ENCODE assay signal across 20 mouse cellular contexts in genomic region chr6:114035704-114036103, GRCm38 (mm10). TPM values are rescaled to one million over a fixed set of nuclear protein-coding genes. Genes with fewer than 3 reads are reported as not detected.
DNase-seq lines count a peak whose midpoint lies in the region; ATAC-seq and TF ChIP-seq lines count a peak whose summit lies in the region.
"Had no signal": no experiment of that assay in that cellular context is flagged by ENCODE, and none has a peak within 500 bp of the region (broad histone marks: within the 10 kb centered on the region; RNA-seq: fewer than 3 reads in every experiment).

No protein-coding gene starts in this region.

- H3K27me3 ChIP-seq in hindbrain, embryonic 16.5 days (replicated peaks; ENCODE audit: control insufficient read depth, insufficient read depth, low read length) = no peaks in the 10 kb centered on the region
- H3K27me3 ChIP-seq: forebrain, embryonic 15.5 days had no signal

- H3K27ac ChIP-seq in layer of hippocampus, adult 2 months = peak overlapping the region; percentile 43
- H3K27ac ChIP-seq in hindbrain, embryonic 16.5 days (ENCODE audit: low read depth, low read length) = no peak overlapping the region
- H3K27ac ChIP-seq: embryonic facial prominence, embryonic 12.5 days; forebrain, embryonic 15.5 days; heart, embryonic 10.5 days; hindbrain, embryonic 12.5 days; hindbrain, postnatal 0 days had no signal

- no peaks in the 10 kb centered on the region for H3K9me3 ChIP-seq in hindbrain, embryonic 16.5 days (ENCODE audit: control insufficient read depth, low read length)
- H3K9me3 ChIP-seq: embryonic facial prominence, embryonic 12.5 days; forebrain, embryonic 15.5 days; heart, embryonic 10.5 days; hindbrain, embryonic 12.5 days had no signal

- no peaks in the 10 kb centered on the region for H3K36me3 ChIP-seq in hindbrain, embryonic 16.5 days (ENCODE audit: control insufficient read depth, insufficient read depth, low read length)
- H3K36me3 ChIP-seq: embryonic facial prominence, embryonic 12.5 days; forebrain, embryonic 15.5 days; heart, embryonic 10.5 days; hindbrain, embryonic 12.5 days had no signal

- no peak overlapping the region for H3K9ac ChIP-seq in hindbrain, embryonic 16.5 days (ENCODE audit: low read depth, low read length)
- H3K9ac ChIP-seq: embryonic facial prominence, embryonic 12.5 days; forebrain, embryonic 15.5 days; hindbrain, embryonic 12.5 days had no signal

- H3K4me3 ChIP-seq in layer of hippocampus, adult 2 months = no peak overlapping the region
- no peak overlapping the region for H3K4me3 ChIP-seq in hindbrain, embryonic 16.5 days (ENCODE audit: low read length)
- H3K4me3 ChIP-seq: embryonic facial prominence, embryonic 12.5 days; forebrain, embryonic 15.5 days; heart, embryonic 10.5 days; hindbrain, embryonic 12.5 days had no signal

- no peak for ATAC-seq in hindbrain, embryonic 16.5 days
- ATAC-seq: forebrain, embryonic 15.5 days; hindbrain, postnatal 0 days had no signal

- H3K4me2 ChIP-seq in hindbrain, embryonic 16.5 days (ENCODE audit: low read length) = no peak overlapping the region
- H3K4me2 ChIP-seq: embryonic facial prominence, embryonic 12.5 days; forebrain, embryonic 15.5 days; hindbrain, embryonic 12.5 days had no signal

- 54% methylated on average over 3 of the region's 3 CpGs for WGBS in hindbrain, embryonic 16.5 days

- no peak for DNase-seq in layer of hippocampus, adult 2 months (ENCODE audit: low spot score in 2 of 2)
- DNase-seq in layer of hippocampus, postnatal 36 days = no peak
- DNase-seq in right cerebral cortex, adult 18-20 months = peak; percentile 80
- no peak for DNase-seq in right cerebral cortex, postnatal 4 days
- DNase-seq in right cerebral cortex, postnatal 14 days = peak; percentile 41
- no peak for DNase-seq in cerebellum, postnatal 14 days
- DNase-seq: adrenal gland, adult 2 months; adrenal gland, postnatal 25 days; cerebellum, adult 2 months; cerebellum, postnatal 25 days; gastrocnemius, postnatal 36 days; heart, adult 11 months; heart, postnatal 10 days; heart, postnatal 4 days had no signal

- H3K4me1 ChIP-seq in hindbrain, embryonic 16.5 days (ENCODE audit: control insufficient read depth, insufficient read depth, low read depth, low read length) = peaks cover 4% of the 10 kb centered on the region; the same call in 1 of the 2 replicates
- H3K4me1 ChIP-seq: embryonic facial prominence, embryonic 12.5 days; forebrain, embryonic 15.5 days; heart, embryonic 10.5 days; hindbrain, embryonic 12.5 days had no signal

- TF ChIP-seq CTCF in layer of hippocampus, adult 2 months (conservative IDR thresholded peaks at IDR 0.05) = no peak

RNA-seq across cellular contexts. Expression of gene Atp2b2, which starts 6.7 kb away (rescaled TPM):
- total RNA-seq in layer of hippocampus, adult 2 months (2021) = 100 to 1,000 TPM; 330 to 337 TPM
- 100 to 1,000 TPM; 324 to 330 TPM for total RNA-seq in layer of hippocampus, postnatal 36 days (2021)
- 36.5 and 42.3 TPM in 2 replicates for polyA plus RNA-seq in hindbrain, embryonic 16.5 days (2015; fragmentation: Nextera tagmentation; extraction: Ambion mirVana)

Comparison
In these comparisons a context has a peak if more than half of its experiments do, and no peak if none do; other contexts are left out.
1. DNase-seq: peak in right cerebral cortex, adult 18-20 months (single experiment) and right cerebral cortex, postnatal 14 days (single experiment); none in layer of hippocampus, adult 2 months (0 of 2), layer of hippocampus, postnatal 36 days (0 of 2), right cerebral cortex, postnatal 4 days (single experiment) and cerebellum, postnatal 14 days (0 of 2).